Mouse (Mus musculus) kidney, postnatal 14 days (tissue): ENCODE results near the gene Mllt10.

Source experiments
- DNase-seq: peaks from one replicate; pipeline ENCODE4 v3.0.0; 2022; ENCODE audit warnings: mixed read lengths

The Mllt10 gene

GRCm38 (mm10) chr2:18205118-18205517 is 150.1 kb downstream of the Mllt10 start:
- peak; percentile 70 for DNase-seq

- no peak for DNase-seq
Measured at GRCm38 (mm10) chr2:18206811-18207210, 151.8 kb downstream of the Mllt10 start.

GRCm38 (mm10) chr2:18208578-18208977 is 153.5 kb downstream of the Mllt10 start:
- no peak for DNase-seq

GRCm38 (mm10) chr2:18209211-18209823 is 154.3 kb downstream of the Mllt10 start:
- no peak for DNase-seq

GRCm38 (mm10) chr2:18209948-18210347 is 154.9 kb downstream of the Mllt10 start:
- no peak for DNase-seq

- DNase-seq = no peak
Measured at GRCm38 (mm10) chr2:18214031-18214430, 159.0 kb downstream of the Mllt10 start.

GRCm38 (mm10) chr2:18217867-18218266 is 162.8 kb downstream of the Mllt10 start:
- no peak for DNase-seq

- DNase-seq = no peak
Measured at GRCm38 (mm10) chr2:18218500-18218899, 163.5 kb downstream of the Mllt10 start.

- DNase-seq = no peak
Measured at GRCm38 (mm10) chr2:18219136-18219535, 164.1 kb downstream of the Mllt10 start.

- no peak for DNase-seq
Measured at GRCm38 (mm10) chr2:18219569-18219968, 164.5 kb downstream of the Mllt10 start.

- no peak for DNase-seq
Measured at GRCm38 (mm10) chr2:18228486-18229062, 173.5 kb downstream of the Mllt10 start.

GRCm38 (mm10) chr2:18229279-18229678 is 174.2 kb downstream of the Mllt10 start:
- peak; percentile 56 for DNase-seq

- DNase-seq = no peak
Measured at GRCm38 (mm10) chr2:18231143-18231542, 176.1 kb downstream of the Mllt10 start.

- no peak for DNase-seq
Measured at GRCm38 (mm10) chr2:18232883-18233567, 178.0 kb downstream of the Mllt10 start.

GRCm38 (mm10) chr2:18235524-18235923 is 180.5 kb downstream of the Mllt10 start:
- no peak for DNase-seq

- DNase-seq = no peak
Measured at GRCm38 (mm10) chr2:18249224-18249623, 194.2 kb downstream of the Mllt10 start.
